Mouse (Mus musculus): ENCODE results near the gene Sgms2. TPM values are rescaled to one million over a fixed set of nuclear protein-coding genes. Genes with fewer than 3 reads are reported as not detected.

The Sgms2 gene
- total and polyA plus RNA-seq, 3 experiments = 0.92 to 2.5 (median 1.4) TPM

DNA sequence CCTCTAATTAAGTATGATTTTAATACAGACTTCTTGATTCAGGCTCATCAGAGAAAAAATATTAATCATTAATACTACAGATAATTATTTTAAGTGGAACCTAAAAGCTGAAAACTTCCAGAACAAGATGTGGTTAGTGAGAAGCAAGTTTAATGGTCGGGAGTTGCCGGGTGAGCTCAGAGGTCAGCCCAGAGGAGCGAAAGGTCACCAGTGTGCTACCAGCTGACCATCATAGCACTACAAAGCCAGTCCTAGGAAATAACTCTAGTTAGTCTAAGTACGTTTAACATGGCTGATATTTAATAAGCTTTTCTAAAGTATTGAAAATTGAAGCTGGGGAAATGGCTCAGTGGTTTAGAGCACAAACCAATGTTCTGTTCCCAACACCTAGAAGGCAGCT is 129.3 kb downstream of the Sgms2 start:
- Histone ChIP-seq H3K9ac (ENCODE audit: low read depth, low read length) (no peak overlapping the region), H3K36me3 (ENCODE audit: control insufficient read depth, insufficient read depth, low read length) (no peaks in the 10 kb centered on the region), H3K79me2 (replicated peaks; ENCODE audit: control insufficient read depth, insufficient read depth, low read length) (no peaks in the 10 kb centered on the region), H3K4me3 (no peak overlapping the region), H3K27me3 (ENCODE audit: control insufficient read depth, insufficient read depth, low read length) (no peaks in the 10 kb centered on the region), H3K27ac (no peak overlapping the region), H3K4me1 (ENCODE audit: control insufficient read depth, insufficient read depth, low read length) (no peaks in the 10 kb centered on the region)
- intact Hi-C loops (cut with DNase I) = no loop called here
- DNase-seq = no peak
- WGBS = 93% methylated on average over 4 of the region's 4 CpGs
- TF ChIP-seq CTCF (IDR thresholded peaks at IDR 0.05) = no peak
- TF ChIP-seq POLR2A (IDR thresholded peaks at IDR 0.05; ENCODE audit: insufficient read depth, low read depth, low read length) = no peak
- no peak for TF ChIP-seq EP300 (IDR thresholded peaks at IDR 0.05; ENCODE audit: insufficient read depth, low read depth, low read length)

DNA sequence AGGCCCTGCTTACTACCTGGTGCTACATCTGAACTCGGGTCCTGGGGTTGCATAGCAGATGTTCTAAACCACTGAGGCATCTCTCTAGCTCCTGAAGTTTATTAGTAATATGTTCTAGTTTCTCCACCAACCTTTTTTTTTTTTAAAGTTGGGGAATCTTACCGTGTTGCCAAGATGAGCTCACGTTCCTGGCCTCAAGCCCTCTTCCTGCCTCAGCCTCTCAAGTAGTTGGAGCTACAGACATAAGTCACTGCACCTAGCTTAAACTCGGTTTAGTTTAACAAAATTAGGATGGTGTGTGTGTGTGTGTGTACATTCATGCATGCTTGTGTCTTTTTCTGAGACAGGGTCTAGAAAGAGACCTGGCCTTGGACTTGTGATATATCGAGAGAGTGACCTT is 132.2 kb downstream of the Sgms2 start:
- intact Hi-C loops (cut with DNase I) = no loop called here

DNA sequence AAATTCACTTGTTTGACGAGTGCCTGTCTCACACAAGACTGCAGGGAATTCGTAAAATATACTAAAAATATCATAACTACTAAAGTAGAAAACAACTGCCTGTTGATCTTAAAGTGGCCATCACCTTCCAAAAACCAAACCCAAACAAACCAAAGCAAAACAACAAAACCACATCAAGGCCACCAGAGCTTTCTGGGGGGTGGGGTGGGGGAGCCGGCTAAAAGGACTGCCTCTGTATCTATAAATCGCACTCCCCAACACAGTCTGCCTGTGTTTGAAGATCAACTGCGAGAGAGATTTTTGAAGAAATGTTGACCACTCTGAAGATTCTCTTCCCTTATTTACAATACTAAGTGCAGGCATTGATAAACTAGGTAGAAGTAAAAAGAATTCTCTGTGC is 133.0 kb downstream of the Sgms2 start:
- WGBS = 84% methylated on average over 5 of the region's 5 CpGs
- Histone ChIP-seq H3K36me3 (ENCODE audit: control insufficient read depth, insufficient read depth, low read length) (no peaks in the 10 kb centered on the region), H3K4me3 (no peak overlapping the region), H3K79me2 (replicated peaks; ENCODE audit: control insufficient read depth, insufficient read depth, low read length) (no peaks in the 10 kb centered on the region), H3K27ac (no peak overlapping the region), H3K27me3 (ENCODE audit: control insufficient read depth, insufficient read depth, low read length) (no peaks in the 10 kb centered on the region), H3K4me1 (ENCODE audit: control insufficient read depth, insufficient read depth, low read length) (no peaks in the 10 kb centered on the region), H3K9ac (ENCODE audit: low read depth, low read length) (no peak overlapping the region)
- intact Hi-C loops (cut with DNase I) = no loop called here
- TF ChIP-seq CTCF (IDR thresholded peaks at IDR 0.05) (no peak), EP300 (IDR thresholded peaks at IDR 0.05; ENCODE audit: insufficient read depth, low read depth, low read length) (no peak), POLR2A (IDR thresholded peaks at IDR 0.05; ENCODE audit: insufficient read depth, low read depth, low read length) (no peak)
- DNase-seq = no peak

More for the DNA sequence above, 132.2 kb downstream of the Sgms2 start:
- Histone ChIP-seq H3K4me1 (ENCODE audit: control insufficient read depth, insufficient read depth, low read length) (no peaks in the 10 kb centered on the region), H3K27me3 (ENCODE audit: control insufficient read depth, insufficient read depth, low read length) (no peaks in the 10 kb centered on the region), H3K4me3 (no peak overlapping the region), H3K79me2 (replicated peaks; ENCODE audit: control insufficient read depth, insufficient read depth, low read length) (no peaks in the 10 kb centered on the region), H3K9ac (ENCODE audit: low read depth, low read length) (no peak overlapping the region), H3K36me3 (ENCODE audit: control insufficient read depth, insufficient read depth, low read length) (no peaks in the 10 kb centered on the region), H3K27ac (no peak overlapping the region)
- WGBS = 57% methylated on average over 5 of the region's 5 CpGs
- DNase-seq = no peak
- TF ChIP-seq CTCF (IDR thresholded peaks at IDR 0.05) = no peak
- no peak for TF ChIP-seq EP300 (IDR thresholded peaks at IDR 0.05; ENCODE audit: insufficient read depth, low read depth, low read length)
- no peak for TF ChIP-seq POLR2A (IDR thresholded peaks at IDR 0.05; ENCODE audit: insufficient read depth, low read depth, low read length)

DNA sequence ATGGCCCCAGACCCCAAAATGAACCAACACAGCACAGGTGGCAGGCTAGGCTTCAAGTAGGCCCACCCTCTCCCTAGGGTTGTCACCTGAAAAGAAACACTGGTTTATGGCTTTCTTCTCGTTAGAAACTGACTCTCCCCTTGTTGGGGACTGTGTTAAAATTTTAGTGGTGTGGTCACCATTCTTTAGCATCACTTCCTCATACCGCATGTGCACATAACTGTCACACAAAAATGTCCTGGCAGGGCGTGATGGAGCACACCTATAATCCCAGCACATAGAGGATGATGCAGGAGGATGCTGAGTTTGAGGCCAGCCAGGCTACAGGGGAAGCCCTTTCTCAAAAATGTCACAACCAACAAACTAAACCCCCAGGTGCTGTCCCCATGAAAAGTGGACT is 133.6 kb downstream of the Sgms2 start:
- no peaks in the 10 kb centered on the region for H3K79me2 ChIP-seq (replicated peaks; ENCODE audit: control insufficient read depth, insufficient read depth, low read length)
- TF ChIP-seq EP300 (IDR thresholded peaks at IDR 0.05; ENCODE audit: insufficient read depth, low read depth, low read length) (no peak), POLR2A (IDR thresholded peaks at IDR 0.05; ENCODE audit: insufficient read depth, low read depth, low read length) (no peak), CTCF (IDR thresholded peaks at IDR 0.05) (no peak)
- H3K36me3 ChIP-seq (ENCODE audit: control insufficient read depth, insufficient read depth, low read length) = no peaks in the 10 kb centered on the region
- no peak overlapping the region for H3K4me3 ChIP-seq
- H3K9ac ChIP-seq (ENCODE audit: low read depth, low read length) = no peak overlapping the region
- no peak for DNase-seq
- WGBS = 77% methylated on average over 3 of the region's 3 CpGs
- no peaks in the 10 kb centered on the region for H3K27me3 ChIP-seq (ENCODE audit: control insufficient read depth, insufficient read depth, low read length)
- H3K4me1 ChIP-seq (ENCODE audit: control insufficient read depth, insufficient read depth, low read length) = no peaks in the 10 kb centered on the region
- intact Hi-C loops (cut with DNase I) = no loop called here
- H3K27ac ChIP-seq = no peak overlapping the region

DNA sequence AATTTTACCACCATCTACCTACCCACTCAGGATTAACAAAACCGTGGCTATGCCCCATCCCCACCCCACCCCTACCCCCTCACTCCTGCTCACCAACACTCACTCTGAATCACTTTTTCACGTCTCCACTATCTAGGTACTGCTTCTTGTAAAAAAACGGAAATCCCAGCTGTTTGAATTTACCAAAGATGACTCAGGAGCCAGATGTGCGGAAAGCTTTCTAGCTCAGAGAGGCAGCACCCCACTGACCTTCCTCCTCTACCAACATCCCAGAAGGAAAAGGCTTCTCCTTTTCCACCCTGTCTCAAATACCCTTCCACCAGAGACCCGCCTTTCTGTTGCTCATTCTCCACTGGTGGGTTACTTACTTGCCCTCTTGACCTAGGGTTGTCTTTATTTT is 135.2 kb downstream of the Sgms2 start:
- H3K79me2 ChIP-seq (replicated peaks; ENCODE audit: control insufficient read depth, insufficient read depth, low read length) = no peaks in the 10 kb centered on the region
- no peak for TF ChIP-seq CTCF (IDR thresholded peaks at IDR 0.05)
- TF ChIP-seq POLR2A (IDR thresholded peaks at IDR 0.05; ENCODE audit: insufficient read depth, low read depth, low read length) = no peak
- no peak for TF ChIP-seq EP300 (IDR thresholded peaks at IDR 0.05; ENCODE audit: insufficient read depth, low read depth, low read length)
- intact Hi-C loops (cut with DNase I) = no loop called here
- H3K9ac ChIP-seq (ENCODE audit: low read depth, low read length) = no peak overlapping the region
- H3K4me3 ChIP-seq = no peak overlapping the region
- H3K27ac ChIP-seq = no peak overlapping the region
- no peaks in the 10 kb centered on the region for H3K27me3 ChIP-seq (ENCODE audit: control insufficient read depth, insufficient read depth, low read length)
- H3K36me3 ChIP-seq (ENCODE audit: control insufficient read depth, insufficient read depth, low read length) = no peaks in the 10 kb centered on the region
- 55% methylated on average over 5 of the region's 5 CpGs for WGBS
- H3K4me1 ChIP-seq (ENCODE audit: control insufficient read depth, insufficient read depth, low read length) = no peaks in the 10 kb centered on the region
- DNase-seq = no peak

DNA sequence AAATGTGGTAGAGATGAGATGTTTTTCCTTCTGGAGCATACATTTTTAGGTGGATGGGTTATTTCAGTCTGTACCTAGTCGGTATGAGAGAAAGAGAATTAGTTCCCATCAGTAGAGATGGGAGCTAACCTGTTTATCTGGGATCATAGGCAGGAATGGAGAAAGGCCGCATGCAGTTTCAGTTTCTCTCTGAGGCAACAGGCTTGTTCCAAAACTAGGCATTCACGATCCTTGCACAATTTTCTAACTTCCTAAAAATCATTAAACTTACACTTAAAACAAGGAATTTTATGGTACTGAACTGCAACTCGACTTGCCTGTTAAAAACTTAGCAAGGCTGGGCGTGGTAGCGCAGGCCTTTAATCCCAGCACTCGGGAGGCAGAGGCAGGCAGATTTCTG is 140.7 kb downstream of the Sgms2 start:
- TF ChIP-seq POLR2A (IDR thresholded peaks at IDR 0.05; ENCODE audit: insufficient read depth, low read depth, low read length) (no peak), CTCF (IDR thresholded peaks at IDR 0.05) (no peak), EP300 (IDR thresholded peaks at IDR 0.05; ENCODE audit: insufficient read depth, low read depth, low read length) (no peak)
- no peak for DNase-seq
- Histone ChIP-seq H3K4me1 (ENCODE audit: control insufficient read depth, insufficient read depth, low read length) (no peaks in the 10 kb centered on the region), H3K27ac (no peak overlapping the region), H3K27me3 (ENCODE audit: control insufficient read depth, insufficient read depth, low read length) (no peaks in the 10 kb centered on the region), H3K4me3 (no peak overlapping the region), H3K79me2 (replicated peaks; ENCODE audit: control insufficient read depth, insufficient read depth, low read length) (no peaks in the 10 kb centered on the region), H3K36me3 (ENCODE audit: control insufficient read depth, insufficient read depth, low read length) (no peaks in the 10 kb centered on the region), H3K9ac (ENCODE audit: low read depth, low read length) (no peak overlapping the region)
- intact Hi-C loops (cut with DNase I) = no loop called here
- WGBS = 84% methylated on average over 7 of the region's 7 CpGs

All from heart, adult 2 months (tissue).